Mouse (Mus musculus) lung, adult 2 months (tissue): Measurements from ENCODE around the gene Zgpat.

ENCODE experiments used
- CTCF ChIP-seq: fragments of 200-500 bp; IDR thresholded peaks from 2 replicates; pipeline ENCODE4 v1.5.1; 2011; ENCODE audit warnings: mild to moderate bottlenecking, low read length, control low read depth; ENCODE audit not compliant: insufficient read depth
- POLR2A ChIP-seq: fragments of 200-500 bp; IDR thresholded peaks from 2 replicates; pipeline ENCODE4 v1.6.1; 2011; ENCODE audit warnings: low read depth, mild to moderate bottlenecking, control low read depth, low read length, borderline replicate concordance; ENCODE audit errors: extremely low read depth

- TF ChIP-seq CTCF (no peak), POLR2A (no peak)
Observed at GRCm38 (mm10) chr2:181379778-181380177, 15.1 kb downstream of the Zgpat start, which contains the start of gene Lime1.
